Mouse (Mus musculus): ENCODE measurements around the gene Xylt2. TPM values are rescaled to one million over a fixed set of nuclear protein-coding genes. Genes with fewer than 3 reads are reported as not detected.
"Not testable (repeated sequence)": the region's sequence is repeated elsewhere in the genome, so short reads cannot be mapped to it uniquely, and the experiment has no call there.

The Xylt2 gene
- polyA plus RNA-seq, 1 experiment from 2014 or later, result 18.5 TPM

- ATAC-seq (ENCODE audit: low FRiP score, low TSS enrichment), result peak; percentile 90
- Histone ChIP-seq H3K9me3 (ENCODE audit: control insufficient read depth, low read length) (no peaks in the 10 kb centered on the region), H3K4me1 (ENCODE audit: control insufficient read depth, insufficient read depth, low read length) (peaks cover 8% of the 10 kb centered on the region), H3K27ac (ENCODE audit: low read depth, low read length) (peak within 1 kb of the TSS; percentile 94), H3K27me3 (ENCODE audit: control insufficient read depth, insufficient read depth, low read length) (no peaks in the 10 kb centered on the region), H3K36me3 (ENCODE audit: control insufficient read depth, insufficient read depth, low read length) (peaks cover 41% of the 10 kb centered on the region), H3K4me3 (ENCODE audit: low read length) (peak within 1 kb of the TSS; percentile 71), H3K9ac (ENCODE audit: low read depth, low read length) (peak within 1 kb of the TSS; percentile 70), H3K4me2 (replicated peaks; ENCODE audit: low read depth, low read length) (peak within 1 kb of the TSS; percentile 83)
- under 1% methylated on average over 32 of the region's 32 CpGs for WGBS
Observed at GRCm38 (mm10) chr11:94653663-94654436, 23.5 kb downstream of the Xylt2 start, which contains the start of the genes Mrpl27 and Eme1. Gene Mrpl27, plus strand, starts transcription at chr11:94653767. Gene Eme1, minus strand, starts transcription at chr11:94653964.

GRCm38 (mm10) chr11:94652973-94653372 is 24.3 kb downstream of the Xylt2 start:
- ATAC-seq (ENCODE audit: low FRiP score, low TSS enrichment), result no peak
- Histone ChIP-seq H3K4me2 (replicated peaks; ENCODE audit: low read depth, low read length) (peak overlapping the region; percentile 58), H3K27me3 (ENCODE audit: control insufficient read depth, insufficient read depth, low read length) (no peaks in the 10 kb centered on the region), H3K4me3 (ENCODE audit: low read length) (peak overlapping the region; percentile 71), H3K27ac (ENCODE audit: low read depth, low read length) (no peak overlapping the region), H3K36me3 (ENCODE audit: control insufficient read depth, insufficient read depth, low read length) (peaks cover 37% of the 10 kb centered on the region), H3K4me1 (ENCODE audit: control insufficient read depth, insufficient read depth, low read length) (peaks cover 8% of the 10 kb centered on the region), H3K9ac (ENCODE audit: low read depth, low read length) (peak overlapping the region; percentile 70), H3K9me3 (ENCODE audit: control insufficient read depth, low read length) (no peaks in the 10 kb centered on the region)
- WGBS, result 51% methylated on average over 8 of the region's 8 CpGs

GRCm38 (mm10) chr11:94651241-94651640 is 26.1 kb downstream of the Xylt2 start:
- ATAC-seq (ENCODE audit: low FRiP score, low TSS enrichment); H3K4me3 ChIP-seq (ENCODE audit: low read length); H3K27ac ChIP-seq (ENCODE audit: low read depth, low read length); H3K9ac ChIP-seq (ENCODE audit: low read depth, low read length); H3K27me3 ChIP-seq (ENCODE audit: control insufficient read depth, insufficient read depth, low read length); H3K4me1 ChIP-seq (ENCODE audit: control insufficient read depth, insufficient read depth, low read length); H3K4me2 ChIP-seq (replicated peaks; ENCODE audit: low read depth, low read length); H3K9me3 ChIP-seq (ENCODE audit: control insufficient read depth, low read length): not testable (repeated sequence)
- peaks cover 40% of the 10 kb centered on the region for H3K36me3 ChIP-seq (ENCODE audit: control insufficient read depth, insufficient read depth, low read length)
- WGBS, result 95% methylated on average over 5 of the region's 7 CpGs

GRCm38 (mm10) chr11:94646457-94646856 is 30.9 kb downstream of the Xylt2 start:
- ATAC-seq (ENCODE audit: low FRiP score, low TSS enrichment), result no peak
- Histone ChIP-seq H3K36me3 (ENCODE audit: control insufficient read depth, insufficient read depth, low read length) (peaks cover 76% of the 10 kb centered on the region), H3K9ac (ENCODE audit: low read depth, low read length) (no peak overlapping the region), H3K27me3 (ENCODE audit: control insufficient read depth, insufficient read depth, low read length) (no peaks in the 10 kb centered on the region), H3K9me3 (ENCODE audit: control insufficient read depth, low read length) (no peaks in the 10 kb centered on the region), H3K4me1 (ENCODE audit: control insufficient read depth, insufficient read depth, low read length) (no peaks in the 10 kb centered on the region), H3K27ac (ENCODE audit: low read depth, low read length) (no peak overlapping the region), H3K4me3 (ENCODE audit: low read length) (no peak overlapping the region), H3K4me2 (replicated peaks; ENCODE audit: low read depth, low read length) (no peak overlapping the region)
- WGBS, result 97% methylated on average over 4 of the region's 4 CpGs

GRCm38 (mm10) chr11:94644461-94645219 is 32.7 kb downstream of the Xylt2 start:
- no peaks in the 10 kb centered on the region for H3K4me1 ChIP-seq (ENCODE audit: control insufficient read depth, insufficient read depth, low read length)
- 88% methylated on average over 8 of the region's 8 CpGs for WGBS
- H3K4me2 ChIP-seq (replicated peaks; ENCODE audit: low read depth, low read length), result no peak overlapping the region
- H3K9me3 ChIP-seq (ENCODE audit: control insufficient read depth, low read length), result no peaks in the 10 kb centered on the region
- H3K9ac ChIP-seq (ENCODE audit: low read depth, low read length), result no peak overlapping the region
- ATAC-seq (ENCODE audit: low FRiP score, low TSS enrichment), result no peak
- H3K27ac ChIP-seq (ENCODE audit: low read depth, low read length), result no peak overlapping the region
- H3K4me3 ChIP-seq (ENCODE audit: low read length), result no peak overlapping the region
- H3K36me3 ChIP-seq (ENCODE audit: control insufficient read depth, insufficient read depth, low read length), result peaks cover 80% of the 10 kb centered on the region
- no peaks in the 10 kb centered on the region for H3K27me3 ChIP-seq (ENCODE audit: control insufficient read depth, insufficient read depth, low read length)

GRCm38 (mm10) chr11:94634431-94634830 is 42.9 kb downstream of the Xylt2 start:
- H3K27ac ChIP-seq (ENCODE audit: low read depth, low read length), result no peak overlapping the region
- H3K9me3 ChIP-seq (ENCODE audit: control insufficient read depth, low read length), result no peaks in the 10 kb centered on the region
- WGBS, result 89% methylated on average over 5 of the region's 5 CpGs
- H3K4me1 ChIP-seq (ENCODE audit: control insufficient read depth, insufficient read depth, low read length), result peaks cover 8% of the 10 kb centered on the region
- H3K36me3 ChIP-seq (ENCODE audit: control insufficient read depth, insufficient read depth, low read length), result peaks cover 78% of the 10 kb centered on the region
- no peak overlapping the region for H3K4me3 ChIP-seq (ENCODE audit: low read length)
- H3K4me2 ChIP-seq (replicated peaks; ENCODE audit: low read depth, low read length), result no peak overlapping the region
- ATAC-seq (ENCODE audit: low FRiP score, low TSS enrichment), result no peak
- H3K27me3 ChIP-seq (ENCODE audit: control insufficient read depth, insufficient read depth, low read length), result no peaks in the 10 kb centered on the region
- no peak overlapping the region for H3K9ac ChIP-seq (ENCODE audit: low read depth, low read length)

GRCm38 (mm10) chr11:94632988-94633387 is 44.3 kb downstream of the Xylt2 start:
- no peak overlapping the region for H3K9ac ChIP-seq (ENCODE audit: low read depth, low read length)
- 91% methylated on average over 8 of the region's 8 CpGs for WGBS
- H3K27ac ChIP-seq (ENCODE audit: low read depth, low read length), result no peak overlapping the region
- no peaks in the 10 kb centered on the region for H3K9me3 ChIP-seq (ENCODE audit: control insufficient read depth, low read length)
- peaks cover 8% of the 10 kb centered on the region for H3K4me1 ChIP-seq (ENCODE audit: control insufficient read depth, insufficient read depth, low read length)
- no peak for ATAC-seq (ENCODE audit: low FRiP score, low TSS enrichment)
- no peak overlapping the region for H3K4me3 ChIP-seq (ENCODE audit: low read length)
- H3K4me2 ChIP-seq (replicated peaks; ENCODE audit: low read depth, low read length), result no peak overlapping the region
- H3K27me3 ChIP-seq (ENCODE audit: control insufficient read depth, insufficient read depth, low read length), result no peaks in the 10 kb centered on the region
- peaks cover 64% of the 10 kb centered on the region for H3K36me3 ChIP-seq (ENCODE audit: control insufficient read depth, insufficient read depth, low read length)

- 97% methylated on average over 5 of the region's 5 CpGs for WGBS
Observed at GRCm38 (mm10) chr11:94631969-94632368, 45.3 kb downstream of the Xylt2 start.

More at GRCm38 (mm10) chr11:94631969-94632368, 45.3 kb downstream of the Xylt2 start:
- Histone ChIP-seq H3K4me1 (ENCODE audit: control insufficient read depth, insufficient read depth, low read length) (peaks cover 8% of the 10 kb centered on the region), H3K36me3 (ENCODE audit: control insufficient read depth, insufficient read depth, low read length) (peaks cover 54% of the 10 kb centered on the region), H3K9me3 (ENCODE audit: control insufficient read depth, low read length) (no peaks in the 10 kb centered on the region), H3K4me3 (ENCODE audit: low read length) (no peak overlapping the region), H3K27ac (ENCODE audit: low read depth, low read length) (no peak overlapping the region), H3K4me2 (replicated peaks; ENCODE audit: low read depth, low read length) (no peak overlapping the region), H3K9ac (ENCODE audit: low read depth, low read length) (no peak overlapping the region), H3K27me3 (ENCODE audit: control insufficient read depth, insufficient read depth, low read length) (no peaks in the 10 kb centered on the region)
- no peak for ATAC-seq (ENCODE audit: low FRiP score, low TSS enrichment)

All from kidney, embryonic 14.5 days (tissue).